17 mouse cellular contexts compared by ENCODE assay signal in genomic region chr2:11257260-11257850, GRCm38 (mm10).
DNase-seq lines count a peak whose midpoint lies in the region; ATAC-seq and TF ChIP-seq lines count a peak whose summit lies in the region.
"Had no signal": no experiment of that assay in that cellular context is flagged by ENCODE, and none has a peak within 500 bp of the region (broad histone marks: within the 10 kb centered on the region; RNA-seq: fewer than 3 reads in every experiment).

No protein-coding gene starts in this region.

- H3K36me3 ChIP-seq in kidney, embryonic 16.5 days (ENCODE audit: insufficient read depth, low read length), result no peaks in the 10 kb centered on the region
- H3K36me3 ChIP-seq: embryonic facial prominence, embryonic 10.5 days; hindbrain, embryonic 13.5 days had no signal

- no peaks in the 10 kb centered on the region for H3K9me3 ChIP-seq in kidney, embryonic 16.5 days (ENCODE audit: low read length)
- H3K9me3 ChIP-seq: embryonic facial prominence, embryonic 10.5 days; forebrain, embryonic 13.5 days; hindbrain, embryonic 13.5 days had no signal

- no peak for TF ChIP-seq POLR2A in lung, adult 2 months (IDR thresholded peaks at IDR 0.05; ENCODE audit: borderline replicate concordance, extremely low read depth, low read depth, low read length)

- no peak overlapping the region for H3K4me3 ChIP-seq in kidney, embryonic 16.5 days (ENCODE audit: low read length)
- no peak overlapping the region for H3K4me3 ChIP-seq in lung, adult 2 months (replicated peaks; ENCODE audit: extremely low read depth, low read depth, low read length)
- H3K4me3 ChIP-seq: embryonic facial prominence, embryonic 10.5 days; forebrain, embryonic 13.5 days; hindbrain, embryonic 13.5 days had no signal

- H3K4me1 ChIP-seq in kidney, embryonic 16.5 days (ENCODE audit: insufficient read depth, low read length), result no peaks in the 10 kb centered on the region; the same call in 1 of the 2 replicates
- H3K4me1 ChIP-seq in lung, adult 2 months (ENCODE audit: control insufficient read depth, insufficient read depth, low read length), result no peaks in the 10 kb centered on the region
- H3K4me1 ChIP-seq: embryonic facial prominence, embryonic 10.5 days; forebrain, embryonic 13.5 days; hindbrain, embryonic 13.5 days had no signal

- H3K27me3 ChIP-seq in kidney, embryonic 16.5 days (ENCODE audit: insufficient read depth, low read length), result no peaks in the 10 kb centered on the region
- H3K27me3 ChIP-seq: forebrain, embryonic 13.5 days; hindbrain, embryonic 13.5 days had no signal

- TF ChIP-seq CTCF in lung, adult 2 months (IDR thresholded peaks at IDR 0.05; ENCODE audit: insufficient read depth, low read length), result no peak

- 56% methylated on average over 6 of the region's 6 CpGs for WGBS in kidney, embryonic 16.5 days
- 77% methylated on average over 6 of the region's 6 CpGs for WGBS in lung, adult 2 months

- H3K27ac ChIP-seq in kidney, embryonic 16.5 days (ENCODE audit: low read length), result peak overlapping the region; percentile 85
- H3K27ac ChIP-seq: embryonic facial prominence, embryonic 10.5 days; forebrain, embryonic 13.5 days; hindbrain, embryonic 13.5 days had no signal

- DNase-seq in kidney, adult 11 months, result peak; percentile 65
- DNase-seq in kidney, adult 8-10 months, result peak; percentile 59 to 76
- DNase-seq in kidney, postnatal 25 days, result peak; percentile 52 to 75
- DNase-seq in lung, adult 2 months, result no peak
- DNase-seq in layer of hippocampus, adult 9-10 months (ENCODE audit: low spot score), result no peak
- no peak for DNase-seq in gastrocnemius, postnatal 4 days (ENCODE audit: low spot score in 2 of 2)
- no peak for DNase-seq in adipocyte (ENCODE audit: low spot score)
- DNase-seq: adrenal gland, postnatal 14 days; cerebellum, adult 11-12 months; cerebellum, adult 9-11 months; forebrain, postnatal 0 days; gastrocnemius, postnatal 14 days; heart, postnatal 14 days had no signal

- no peak overlapping the region for H3K4me2 ChIP-seq in kidney, embryonic 16.5 days (replicated peaks; ENCODE audit: low read depth, low read length)
- H3K4me2 ChIP-seq: forebrain, embryonic 13.5 days; hindbrain, embryonic 13.5 days had no signal

- ATAC-seq in kidney, embryonic 16.5 days (ENCODE audit: low FRiP score, low TSS enrichment), result peak; percentile 92
- ATAC-seq: forebrain, embryonic 13.5 days; forebrain, postnatal 0 days had no signal

- no peak overlapping the region for H3K9ac ChIP-seq in kidney, embryonic 16.5 days (replicated peaks; ENCODE audit: low read length)
- H3K9ac ChIP-seq: forebrain, embryonic 13.5 days; forebrain, postnatal 0 days; hindbrain, embryonic 13.5 days had no signal

Comparison
In these comparisons a context has a peak if more than half of its experiments do, and no peak if none do; other contexts are left out.
1. DNase-seq: peak in kidney, adult 11 months (single experiment), kidney, adult 8-10 months (2 of 2) and kidney, postnatal 25 days (2 of 2); none in lung, adult 2 months (single experiment), layer of hippocampus, adult 9-10 months (single experiment), gastrocnemius, postnatal 4 days (0 of 2) and adipocyte (single experiment).